Mouse (Mus musculus): ENCODE results near the gene Zbtb7a. TPM values are rescaled to one million over a fixed set of nuclear protein-coding genes. Genes with fewer than 3 reads are reported as not detected.
"Not testable (repeated sequence)": the region's sequence is repeated elsewhere in the genome, so short reads cannot be mapped to it uniquely, and the experiment has no call there.

The Zbtb7a gene
- polyA plus RNA-seq, 1 experiment from 2014 or later: 17.7 TPM

GRCm38 (mm10) chr10:81154736-81155135 is 19.7 kb downstream of the Zbtb7a start:
- 91% methylated on average over 6 of the region's 6 CpGs for WGBS
- Histone ChIP-seq H3K9ac (no peak overlapping the region), H3K4me3 (no peak overlapping the region), H3K27ac (no peak overlapping the region), H3K4me1 (no peaks in the 10 kb centered on the region), H3K27me3 (no peaks in the 10 kb centered on the region), H3K36me3 (peaks cover 80% of the 10 kb centered on the region), H3K4me2 (replicated peaks) (no peak overlapping the region), H3K9me3 (replicated peaks) (no peaks in the 10 kb centered on the region)
- no peak for ATAC-seq (ENCODE audit: low FRiP score)

GRCm38 (mm10) chr10:81161602-81162317 is 26.7 kb downstream of the Zbtb7a start:
- no peaks in the 10 kb centered on the region for H3K27me3 ChIP-seq
- ATAC-seq (ENCODE audit: low FRiP score): peak; percentile 39
- H3K4me3 ChIP-seq: no peak overlapping the region
- peak overlapping the region; percentile 49 for H3K27ac ChIP-seq
- no peaks in the 10 kb centered on the region for H3K9me3 ChIP-seq (replicated peaks)
- 79% methylated on average over 8 of the region's 8 CpGs for WGBS
- H3K4me2 ChIP-seq (replicated peaks): no peak overlapping the region
- H3K4me1 ChIP-seq: peaks cover 17% of the 10 kb centered on the region
- no peak overlapping the region; the same call in none of the 2 replicates for H3K9ac ChIP-seq
- H3K36me3 ChIP-seq: peaks cover 60% of the 10 kb centered on the region

GRCm38 (mm10) chr10:81162318-81162652 is 27.3 kb downstream of the Zbtb7a start:
- Histone ChIP-seq H3K27ac (peak overlapping the region; percentile 49), H3K9ac (no peak overlapping the region), H3K4me1 (peaks cover 21% of the 10 kb centered on the region), H3K27me3 (no peaks in the 10 kb centered on the region), H3K4me3 (no peak overlapping the region), H3K36me3 (peaks cover 55% of the 10 kb centered on the region), H3K9me3 (replicated peaks) (no peaks in the 10 kb centered on the region), H3K4me2 (replicated peaks) (no peak overlapping the region)
- 70% methylated on average over 2 of the region's 2 CpGs for WGBS
- ATAC-seq (ENCODE audit: low FRiP score): no peak

- no peak for ATAC-seq (ENCODE audit: low FRiP score)
- H3K36me3 ChIP-seq: peaks cover 36% of the 10 kb centered on the region
- no peaks in the 10 kb centered on the region for H3K9me3 ChIP-seq (replicated peaks)
- peaks cover 32% of the 10 kb centered on the region for H3K4me1 ChIP-seq
- no peak overlapping the region for H3K4me2 ChIP-seq (replicated peaks)
- 81% methylated on average over 8 of the region's 8 CpGs for WGBS
- no peaks in the 10 kb centered on the region for H3K27me3 ChIP-seq
- H3K27ac ChIP-seq: no peak overlapping the region
- no peak overlapping the region for H3K9ac ChIP-seq
- H3K4me3 ChIP-seq: no peak overlapping the region
Observed at GRCm38 (mm10) chr10:81165118-81165517, 30.1 kb downstream of the Zbtb7a start.

- Histone ChIP-seq H3K27me3 (no peaks in the 10 kb centered on the region), H3K36me3 (peaks cover 13% of the 10 kb centered on the region), H3K9ac (peak within 1 kb of the TSS; percentile 88), H3K4me1 (peaks cover 21% of the 10 kb centered on the region), H3K9me3 (replicated peaks) (no peaks in the 10 kb centered on the region), H3K27ac (peak within 1 kb of the TSS; percentile 66), H3K4me3 (peak within 1 kb of the TSS; percentile 89), H3K4me2 (replicated peaks) (peak within 1 kb of the TSS; percentile 87)
- peak; percentile 90 for ATAC-seq (ENCODE audit: low FRiP score)
- under 1% methylated on average over 48 of the region's 64 CpGs for WGBS
Observed at GRCm38 (mm10) chr10:81167200-81168086, 32.4 kb downstream of the Zbtb7a start, which contains the start of gene Pias4. Pias4 (minus strand) TSS chr10:81167923.

GRCm38 (mm10) chr10:81168087-81168431 is 33.0 kb downstream of the Zbtb7a start:
- peaks cover 20% of the 10 kb centered on the region for H3K4me1 ChIP-seq
- H3K27me3 ChIP-seq: no peaks in the 10 kb centered on the region
- WGBS: 9% methylated on average over 5 of the region's 5 CpGs
- peak overlapping the region; percentile 60; the same call in 1 of the 2 replicates for H3K9ac ChIP-seq
- H3K9me3 ChIP-seq (replicated peaks): no peaks in the 10 kb centered on the region
- H3K4me2 ChIP-seq (replicated peaks): peak overlapping the region; percentile 87
- peak overlapping the region; percentile 89 for H3K4me3 ChIP-seq
- H3K36me3 ChIP-seq: peaks cover 9% of the 10 kb centered on the region
- peak; percentile 77 for ATAC-seq (ENCODE audit: low FRiP score)
- H3K27ac ChIP-seq: peak overlapping the region; percentile 66

- ATAC-seq (ENCODE audit: low FRiP score): peak; percentile 29; the same call in 1 of the 2 replicates
- peak overlapping the region; percentile 60 for H3K9ac ChIP-seq
- peak overlapping the region; percentile 66 for H3K27ac ChIP-seq
- peaks cover 5% of the 10 kb centered on the region for H3K36me3 ChIP-seq
- peak overlapping the region; percentile 89 for H3K4me3 ChIP-seq
- H3K9me3 ChIP-seq (replicated peaks): no peaks in the 10 kb centered on the region
- peaks cover 26% of the 10 kb centered on the region for H3K4me1 ChIP-seq
- peak overlapping the region; percentile 87 for H3K4me2 ChIP-seq (replicated peaks)
- WGBS: 4% methylated on average over 29 of the region's 29 CpGs
- no peaks in the 10 kb centered on the region for H3K27me3 ChIP-seq
Observed at GRCm38 (mm10) chr10:81168521-81169244, 33.7 kb downstream of the Zbtb7a start.

- Histone ChIP-seq H3K4me1 (peaks cover 34% of the 10 kb centered on the region), H3K4me3 (0 out of 2 replicates have a peak overlapping the region, but pooled peaks have one; percentile 89), H3K4me2 (replicated peaks) (peak overlapping the region; percentile 87; the same call in 1 of the 2 replicates)
- not testable (repeated sequence) for H3K27me3 ChIP-seq; H3K9me3 ChIP-seq (replicated peaks); H3K9ac ChIP-seq; ATAC-seq (ENCODE audit: low FRiP score); H3K27ac ChIP-seq; H3K36me3 ChIP-seq
- WGBS: 50% methylated on average over 5 of the region's 14 CpGs
Observed at GRCm38 (mm10) chr10:81169411-81169900, 34.4 kb downstream of the Zbtb7a start.

GRCm38 (mm10) chr10:81173132-81173531 is 38.1 kb downstream of the Zbtb7a start:
- peaks cover 9% of the 10 kb centered on the region for H3K36me3 ChIP-seq
- ATAC-seq (ENCODE audit: low FRiP score): peak; percentile 21
- peaks cover 42% of the 10 kb centered on the region for H3K4me1 ChIP-seq
- peak overlapping the region; percentile 46; the same call in 1 of the 2 replicates for H3K9ac ChIP-seq
- no peaks in the 10 kb centered on the region for H3K9me3 ChIP-seq (replicated peaks)
- H3K27ac ChIP-seq: peak overlapping the region; percentile 97
- H3K27me3 ChIP-seq: no peaks in the 10 kb centered on the region
- peak overlapping the region; percentile 11; the same call in 1 of the 2 replicates for H3K4me3 ChIP-seq
- H3K4me2 ChIP-seq (replicated peaks): peak overlapping the region; percentile 36
- WGBS: 4% methylated on average over 21 of the region's 21 CpGs

- peaks cover 25% of the 10 kb centered on the region for H3K36me3 ChIP-seq
- H3K4me1 ChIP-seq: peaks cover 42% of the 10 kb centered on the region
- H3K4me2 ChIP-seq (replicated peaks): peak overlapping the region; percentile 61
- H3K27me3 ChIP-seq: no peaks in the 10 kb centered on the region
- peak overlapping the region; percentile 97 for H3K27ac ChIP-seq
- H3K4me3 ChIP-seq: peak overlapping the region; percentile 35
- peak; percentile 69 for ATAC-seq (ENCODE audit: low FRiP score)
- H3K9me3 ChIP-seq (replicated peaks): no peaks in the 10 kb centered on the region
- 2% methylated on average over 29 of the region's 29 CpGs for WGBS
- peak overlapping the region; percentile 65 for H3K9ac ChIP-seq
Observed at GRCm38 (mm10) chr10:81174617-81175344, 39.8 kb downstream of the Zbtb7a start.

GRCm38 (mm10) chr10:81175345-81175701 is 40.3 kb downstream of the Zbtb7a start:
- peaks cover 45% of the 10 kb centered on the region for H3K4me1 ChIP-seq
- not testable (repeated sequence) for H3K27me3 ChIP-seq; ATAC-seq (ENCODE audit: low FRiP score); H3K9me3 ChIP-seq (replicated peaks)
- WGBS: 11% methylated on average over 4 of the region's 4 CpGs
- peak overlapping the region; percentile 65; the same call in 1 of the 2 replicates for H3K9ac ChIP-seq
- H3K4me3 ChIP-seq: peak overlapping the region; percentile 35; the same call in 1 of the 2 replicates
- peaks cover 31% of the 10 kb centered on the region for H3K36me3 ChIP-seq
- peak overlapping the region; percentile 61 for H3K4me2 ChIP-seq (replicated peaks)
- peak overlapping the region; percentile 97 for H3K27ac ChIP-seq

Measured in hindbrain, embryonic 12.5 days (tissue).